Mouse (Mus musculus) activated CD4-positive, CD25-positive, alpha-beta regulatory T cell, adult 4 months (primary cell): ENCODE measurements around the gene Fstl1. TPM values are rescaled to one million over a fixed set of nuclear protein-coding genes. Genes with fewer than 3 reads are reported as not detected.

Experiments used
- ATAC-seq: one replicate; pipeline ENCODE4 v1.8.0; 2017
- polyA plus RNA-seq, 2 experiments: library from polyadenylated mRNA; unstranded; fragments of 100-300 nt; shearing (Covaris generic); gene quantifications; one replicate each; pipeline ENCODE4 v1.2.1; 2017

The Fstl1 gene
- polyA plus RNA-seq, 2 experiments from 2014 or later, result 0.62 TPM; not detected in 1

DNA sequence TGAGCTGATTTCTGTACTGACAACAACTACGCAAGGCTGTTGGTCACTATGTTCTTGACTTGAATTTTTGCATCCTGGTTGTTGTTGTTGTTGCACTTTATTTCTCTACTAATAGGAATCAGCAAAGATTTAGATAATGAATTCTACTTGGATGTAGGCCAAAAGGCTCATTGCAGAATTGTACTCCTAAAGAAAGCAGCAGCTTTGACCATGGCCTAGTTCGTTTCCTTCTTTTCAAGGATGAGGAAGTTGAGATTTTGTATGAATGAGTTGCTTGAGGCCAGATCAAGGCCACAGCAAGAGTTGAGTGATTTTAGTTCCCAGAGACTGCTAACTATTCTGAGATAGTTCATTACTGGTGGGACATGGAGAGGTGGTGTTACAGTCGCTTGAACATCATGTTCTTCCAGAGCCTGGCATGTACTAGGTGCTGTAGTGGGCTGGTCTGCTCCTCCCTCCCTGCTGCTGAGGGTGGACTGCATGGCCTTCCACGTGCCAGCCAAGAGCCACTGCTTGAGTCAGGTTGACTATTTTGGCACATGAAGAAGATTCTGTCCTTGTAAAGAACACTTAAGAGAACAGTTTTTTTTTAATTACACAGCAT lies 94.5 kb downstream of the Fstl1 start:
- no peak for ATAC-seq

DNA sequence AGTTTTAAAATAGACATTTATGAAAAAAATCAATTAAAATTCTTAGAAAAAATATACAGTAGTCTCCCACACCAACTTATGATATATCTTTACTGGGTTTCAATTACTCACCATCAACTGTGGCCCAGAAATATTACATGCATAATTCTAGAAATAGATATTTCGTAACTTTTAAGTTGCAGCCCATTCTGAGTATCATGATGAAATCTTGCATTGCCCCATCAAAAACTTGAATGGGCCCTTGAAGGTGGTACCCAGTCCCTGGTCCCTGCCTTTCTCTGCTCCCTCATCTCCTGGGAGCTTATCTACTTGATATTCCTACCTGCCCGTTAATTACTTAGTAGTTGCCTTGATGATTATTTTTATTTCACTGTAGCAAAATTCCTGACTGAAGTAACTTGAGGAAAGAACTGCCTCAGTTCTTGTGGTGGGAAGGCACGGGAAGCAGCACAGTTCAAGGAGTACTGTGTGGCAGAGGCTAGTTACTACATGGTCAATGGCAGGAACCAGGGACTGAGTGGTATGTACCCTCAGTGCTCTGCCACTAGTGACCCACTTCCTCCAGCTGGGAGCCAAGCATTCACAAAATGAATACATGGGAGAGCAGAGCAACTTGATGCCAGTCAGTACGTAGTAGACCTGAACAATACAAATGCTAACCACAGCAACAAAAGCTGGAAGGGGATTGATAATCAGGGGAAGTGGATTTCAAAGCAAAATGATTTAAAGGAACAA lies 98.0 kb downstream of the Fstl1 start:
- no peak for ATAC-seq

DNA sequence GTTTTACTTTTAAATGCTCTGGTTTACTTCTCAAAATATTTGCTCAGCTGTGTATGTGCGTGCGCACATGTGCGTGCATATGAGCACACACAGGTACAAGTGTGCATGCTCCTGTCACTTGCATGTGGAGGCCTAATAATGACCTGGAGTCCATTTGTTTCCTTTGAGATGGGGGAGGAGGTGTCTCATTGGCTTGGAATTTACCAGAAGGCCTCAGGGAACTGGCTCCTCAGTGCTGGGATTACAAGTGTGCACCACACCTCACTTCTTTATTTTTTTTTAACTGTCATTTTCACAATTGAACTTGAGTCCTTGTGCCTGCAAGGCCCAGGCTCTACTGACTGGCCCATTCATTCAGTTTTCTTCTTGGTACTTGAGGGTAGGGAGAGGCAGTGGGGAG lies 100.7 kb downstream of the Fstl1 start:
- no peak for ATAC-seq

DNA sequence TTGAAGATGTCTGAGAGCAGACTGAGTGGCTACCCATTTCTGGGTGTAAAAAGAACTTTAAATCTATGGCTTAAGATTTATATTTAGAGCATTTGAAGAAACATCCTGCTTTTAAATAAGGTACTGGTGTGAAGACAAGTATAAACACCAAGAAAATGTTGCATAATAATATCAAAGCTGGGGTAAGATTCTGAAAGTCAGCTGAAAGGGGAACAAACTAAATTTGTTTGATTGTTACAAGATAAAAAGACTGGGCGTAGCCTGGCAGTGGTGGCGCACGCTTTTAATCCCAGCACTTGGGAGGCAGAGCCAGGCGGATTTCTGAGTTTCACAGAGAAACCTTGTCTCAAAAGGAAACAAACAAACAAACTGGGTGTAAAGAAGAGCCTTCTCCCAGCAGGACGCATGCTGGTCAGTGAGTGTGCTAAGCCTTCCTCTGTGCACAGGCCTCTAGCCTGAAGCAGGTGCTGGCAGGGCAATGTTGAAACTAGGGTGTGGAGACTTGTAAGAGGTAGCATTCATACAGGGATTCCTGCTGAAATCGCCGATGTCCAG lies 102.4 kb downstream of the Fstl1 start:
- ATAC-seq, result no peak

DNA sequence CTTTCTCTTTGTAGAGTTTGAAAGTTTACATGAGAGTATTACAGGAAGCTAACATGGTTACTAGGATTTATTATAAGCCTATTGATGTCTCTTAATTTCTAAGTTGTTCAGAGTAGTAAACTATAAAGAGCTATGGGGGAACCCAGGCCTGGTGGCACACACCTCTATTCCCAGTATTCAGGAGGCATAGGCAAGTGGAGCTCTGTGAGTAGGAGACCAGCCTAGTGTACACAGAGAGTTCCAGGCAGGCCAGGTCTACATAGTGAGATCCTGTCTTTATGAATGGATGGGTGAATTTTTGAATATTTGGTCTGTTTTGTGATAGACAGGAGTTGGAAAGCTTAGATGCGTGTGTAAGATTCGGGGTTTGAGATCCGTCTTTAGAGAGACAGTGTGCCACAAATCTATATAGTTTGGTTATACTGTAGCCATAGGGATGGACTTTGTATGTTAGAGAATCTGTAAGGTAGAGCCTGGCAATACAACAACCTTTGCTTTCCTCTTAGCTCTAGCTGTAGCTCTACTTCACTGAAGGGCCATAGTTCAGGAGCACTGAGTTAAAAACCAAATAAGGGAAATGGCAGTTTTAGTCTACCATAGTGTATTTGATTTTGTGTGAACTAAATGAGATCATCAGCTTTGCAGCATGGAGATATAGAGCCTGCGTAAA lies 103.2 kb downstream of the Fstl1 start:
- ATAC-seq, result no peak

DNA sequence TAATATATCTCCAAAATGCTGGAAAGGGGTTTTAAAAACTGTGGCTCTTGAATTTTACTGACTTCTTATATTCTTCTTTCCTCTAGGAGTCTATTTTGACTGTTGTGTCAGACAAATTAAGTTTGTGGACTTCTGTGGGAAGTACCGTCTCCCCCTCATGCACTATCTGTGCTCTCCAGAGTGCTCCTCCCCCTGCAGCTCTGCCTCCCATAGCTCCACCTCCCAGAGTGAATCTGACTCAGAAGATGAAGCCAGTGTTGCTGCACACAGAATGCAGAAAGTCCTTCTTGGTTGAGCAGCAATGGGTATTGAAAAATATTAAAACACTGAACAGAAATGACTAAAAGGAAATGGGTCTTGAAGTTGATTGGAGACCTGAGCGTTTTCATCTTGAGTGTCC lies 104.5 kb downstream of the Fstl1 start:
- ATAC-seq, result no peak

Other genes with a start within 250 kb of the Fstl1 start
- 10 to 100 TPM; 10.3 to 12.9 TPM for gene Gtf2e1, start 237.1 kb upstream of the Fstl1 start, polyA plus RNA-seq
- 10 to 100 TPM; 10.5 to 13.3 TPM for gene Rabl3, start 237.0 kb upstream of the Fstl1 start, polyA plus RNA-seq
- not detected for gene Hgd, start 196.7 kb upstream of the Fstl1 start, polyA plus RNA-seq
- gene Ndufb4, start 122.4 kb upstream of the Fstl1 start, polyA plus RNA-seq, result 10 to 100 TPM; 47.3 to 60.5 TPM
- not detected for gene Gm36028, start 84.3 kb downstream of the Fstl1 start, polyA plus RNA-seq
- 10 to 100 TPM; 18.0 to 20.2 TPM for gene Lrrc58, start 91.5 kb downstream of the Fstl1 start, polyA plus RNA-seq
- not detected for gene Gpr156, start 139.6 kb downstream of the Fstl1 start, polyA plus RNA-seq